Mouse (Mus musculus): ENCODE measurements around the gene Cdk5.
"Not testable (repeated sequence)": the region's sequence is repeated elsewhere in the genome, so short reads cannot be mapped to it uniquely, and the experiment has no call there.

The Cdk5 gene

GRCm38 (mm10) chr5:24399686-24400085 is 23.6 kb downstream of the Cdk5 start:
- DNase-seq (ENCODE audit: low spot score in 2 of 2), result no peak

GRCm38 (mm10) chr5:24396254-24396653 is 27.1 kb downstream of the Cdk5 start:
- not testable (repeated sequence) for DNase-seq (ENCODE audit: low spot score in 2 of 2)

GRCm38 (mm10) chr5:24394165-24394894 is 29.0 kb downstream of the Cdk5 start:
- peak; percentile 91 to 92 for DNase-seq (ENCODE audit: low spot score in 2 of 2)

- DNase-seq (ENCODE audit: low spot score in 2 of 2), result peak; percentile 81 to 92
These were observed 29.8 kb downstream of the Cdk5 start, which contains the start of gene Abcb8 for GRCm38 (mm10) chr5:24393392-24393997. Gene Abcb8 (plus strand): TSS chr5:24393663.

GRCm38 (mm10) chr5:24392724-24393123 is 30.6 kb downstream of the Cdk5 start:
- no peak for DNase-seq (ENCODE audit: low spot score in 2 of 2)

GRCm38 (mm10) chr5:24391864-24392263 is 31.5 kb downstream of the Cdk5 start, which contains the start of gene Atg9b:
Gene Atg9b (minus strand): TSS chr5:24392143.
- no peak for DNase-seq (ENCODE audit: low spot score in 2 of 2)

GRCm38 (mm10) chr5:24389658-24390020 is 33.7 kb downstream of the Cdk5 start:
- DNase-seq (ENCODE audit: low spot score in 2 of 2), result no peak

- no peak for DNase-seq (ENCODE audit: low spot score in 2 of 2)
These were observed 34.2 kb downstream of the Cdk5 start for GRCm38 (mm10) chr5:24389011-24389657.

GRCm38 (mm10) chr5:24388246-24388915 is 34.9 kb downstream of the Cdk5 start:
- no peak for DNase-seq (ENCODE audit: low spot score in 2 of 2)

GRCm38 (mm10) chr5:24387264-24388241 is 35.8 kb downstream of the Cdk5 start:
- peak in 1 of 2 experiments; percentile 30 for DNase-seq (ENCODE audit: low spot score in 2 of 2)

GRCm38 (mm10) chr5:24385887-24386550 is 37.3 kb downstream of the Cdk5 start:
- no peak for DNase-seq (ENCODE audit: low spot score in 2 of 2)

GRCm38 (mm10) chr5:24385374-24385773 is 38.0 kb downstream of the Cdk5 start:
- DNase-seq (ENCODE audit: low spot score in 2 of 2), result no peak

GRCm38 (mm10) chr5:24384407-24384806 is 38.9 kb downstream of the Cdk5 start:
- no peak for DNase-seq (ENCODE audit: low spot score in 2 of 2)

GRCm38 (mm10) chr5:24383026-24383859 is 40.1 kb downstream of the Cdk5 start:
- DNase-seq (ENCODE audit: low spot score in 2 of 2), result peak; percentile 73 to 91

- DNase-seq (ENCODE audit: low spot score in 2 of 2), result no peak
These were observed 41.3 kb downstream of the Cdk5 start for GRCm38 (mm10) chr5:24381988-24382387.

- no peak for DNase-seq (ENCODE audit: low spot score in 2 of 2)
These were observed 41.8 kb downstream of the Cdk5 start for GRCm38 (mm10) chr5:24381486-24381885.

- DNase-seq (ENCODE audit: low spot score in 2 of 2), result no peak
These were observed 42.8 kb downstream of the Cdk5 start for GRCm38 (mm10) chr5:24380499-24380898.

- no peak for DNase-seq (ENCODE audit: low spot score in 2 of 2)
These were observed 43.8 kb downstream of the Cdk5 start for GRCm38 (mm10) chr5:24379501-24379900.

GRCm38 (mm10) chr5:24378700-24379099 is 44.6 kb downstream of the Cdk5 start:
- DNase-seq (ENCODE audit: low spot score in 2 of 2), result no peak

Data from spleen, postnatal 10 days (tissue).